Mouse (Mus musculus) testis, adult 2 months (tissue): ENCODE measurements around the gene Sdhaf2. TPM values are rescaled to one million over a fixed set of nuclear protein-coding genes. Genes with fewer than 3 reads are reported as not detected.

Source experiments
- H3K27ac ChIP-seq: fragments of 200-500 bp; 2 replicates; pipeline ENCODE4 v1.5.1; 2012; ENCODE audit warnings: low read depth, low read length; ENCODE audit not compliant: control insufficient read depth, insufficient read depth
- H3K27me3 ChIP-seq: fragments of 200-500 bp; 2 replicates; pipeline ENCODE4 v1.6.1; 2012; ENCODE audit warnings: mild to moderate bottlenecking, low read length, moderate library complexity; ENCODE audit not compliant: control insufficient read depth, insufficient read depth
- H3K36me3 ChIP-seq: fragments of 200-500 bp; 2 replicates; pipeline ENCODE4 v1.6.1; 2012; ENCODE audit warnings: mild to moderate bottlenecking, low read length; ENCODE audit not compliant: control insufficient read depth, insufficient read depth
- H3K4me1 ChIP-seq: fragments of 200-500 bp; 2 replicates; pipeline ENCODE4 v1.6.1; 2012; ENCODE audit warnings: low read length; ENCODE audit not compliant: control insufficient read depth, insufficient read depth
- H3K4me3 ChIP-seq: fragments of 200-500 bp; 2 replicates; pipeline ENCODE4 v1.5.1; 2012; ENCODE audit warnings: low read depth, mild to moderate bottlenecking, low read length, moderate library complexity, mixed read lengths; ENCODE audit not compliant: control insufficient read depth
- CTCF ChIP-seq: fragments of 200-500 bp; IDR thresholded peaks from 2 replicates; pipeline ENCODE4 v1.5.1; 2012; ENCODE audit warnings: low read depth, mild to moderate bottlenecking, inconsistent platforms, low read length, moderate library complexity; ENCODE audit not compliant: control insufficient read depth, insufficient read depth, insufficient replicate concordance
- POLR2A ChIP-seq: fragments of 200-500 bp; IDR thresholded peaks from 2 replicates; pipeline ENCODE4 v1.6.1; 2012; ENCODE audit warnings: low read depth, mild to moderate bottlenecking, inconsistent platforms, low read length, moderate library complexity; ENCODE audit not compliant: control insufficient read depth
- polyA plus RNA-seq: library from polyadenylated mRNA; depleted of rRNA; stranded (reverse); fragments of >200 nt; gene quantifications from 2 replicates; pipeline ENCODE4 v1.2.3, GENCODE M21; 2012

The Sdhaf2 gene
- polyA plus RNA-seq, 1 experiment: 16.6 TPM

- Histone ChIP-seq H3K4me1 (peaks cover 5% of the 10 kb centered on the region; the same call in 1 of the 2 replicates), H3K36me3 (no peaks in the 10 kb centered on the region), H3K27me3 (no peaks in the 10 kb centered on the region), H3K4me3 (no peak overlapping the region), H3K27ac (no peak overlapping the region)
- TF ChIP-seq CTCF (no peak), POLR2A (no peak)
Observed at GRCm38 (mm10) chr19:10557430-10557829, 31.5 kb upstream of the Sdhaf2 start.

DNA sequence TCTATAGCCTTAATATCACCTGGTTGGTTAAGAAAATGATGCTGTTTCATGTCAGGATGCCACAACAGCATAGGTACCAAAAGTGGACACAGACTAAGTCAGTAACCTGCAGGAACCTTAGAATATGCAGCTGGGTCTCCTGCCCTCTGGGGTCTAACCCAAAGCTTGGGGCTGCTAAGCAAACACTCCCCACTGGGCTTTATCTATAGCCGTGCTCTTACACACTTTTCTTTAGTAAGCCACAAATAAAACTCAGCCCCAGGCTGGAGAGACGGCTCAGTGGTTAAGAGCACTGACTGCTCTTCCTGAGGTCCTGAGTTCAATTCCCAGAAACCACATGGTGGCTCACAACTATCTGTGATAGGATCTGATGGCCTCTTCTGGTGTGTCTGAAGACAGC is 31.1 kb upstream of the Sdhaf2 start:
- H3K27me3 ChIP-seq: no peaks in the 10 kb centered on the region
- peaks cover 5% of the 10 kb centered on the region; the same call in 1 of the 2 replicates for H3K4me1 ChIP-seq
- H3K27ac ChIP-seq: no peak overlapping the region
- TF ChIP-seq POLR2A (no peak), CTCF (no peak)
- H3K4me3 ChIP-seq: no peak overlapping the region; the same call in 1 of the 2 replicates
- no peaks in the 10 kb centered on the region for H3K36me3 ChIP-seq

DNA sequence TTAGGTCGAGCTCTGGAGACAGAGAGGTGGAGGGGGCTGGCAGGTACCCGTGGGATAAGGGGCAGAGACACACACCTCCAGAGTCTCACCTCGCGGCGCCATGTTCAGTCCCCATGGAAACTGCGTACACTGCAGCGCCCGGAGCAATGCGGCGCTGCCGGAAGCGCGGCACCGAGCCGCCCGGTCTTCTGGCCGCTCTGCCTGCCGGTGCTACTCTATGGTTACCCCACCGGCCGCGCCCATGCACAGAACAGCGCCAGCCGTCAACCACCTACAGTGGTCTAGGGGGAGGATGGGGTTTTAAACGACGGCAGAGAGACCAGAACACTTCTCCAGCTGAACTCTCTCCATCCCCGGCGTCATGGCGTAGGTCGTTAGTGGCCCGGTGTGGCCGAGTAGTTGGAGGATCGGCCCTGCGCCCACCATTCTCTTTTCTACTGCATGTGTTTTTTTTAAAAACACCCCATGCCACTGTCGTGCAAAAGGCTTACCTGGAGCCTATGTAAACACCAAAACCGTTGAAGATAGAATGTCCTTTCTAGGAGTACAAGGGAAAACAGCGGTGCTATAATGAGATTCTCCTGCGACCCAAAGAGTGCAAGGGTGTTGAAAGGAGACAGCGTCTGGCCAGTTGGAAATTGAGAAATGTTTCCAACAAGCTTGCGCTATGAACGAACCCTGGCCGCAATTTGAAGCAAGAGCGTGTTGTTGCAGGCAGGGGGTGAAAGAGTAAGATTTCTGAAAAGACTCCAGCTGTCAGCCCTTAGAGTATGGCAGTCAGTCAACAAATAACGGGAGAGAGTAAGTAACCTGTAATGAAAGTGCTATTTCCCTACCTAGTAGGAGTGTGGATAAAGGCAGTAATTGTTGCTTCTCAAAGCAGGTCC is 29.9 kb upstream of the Sdhaf2 start, which contains the start of gene Tmem216:
Gene Tmem216 (minus strand): TSS at position 615 of the 887 bp plus-strand sequence.
- Histone ChIP-seq H3K27ac (peak within 1 kb of the TSS; percentile 86), H3K27me3 (no peaks in the 10 kb centered on the region), H3K4me3 (peak within 1 kb of the TSS; percentile 97), H3K36me3 (no peaks in the 10 kb centered on the region; the same call in 1 of the 2 replicates), H3K4me1 (peaks cover 5% of the 10 kb centered on the region; the same call in 1 of the 2 replicates)
- no peak for TF ChIP-seq CTCF
- peak; percentile 83 for TF ChIP-seq POLR2A

DNA sequence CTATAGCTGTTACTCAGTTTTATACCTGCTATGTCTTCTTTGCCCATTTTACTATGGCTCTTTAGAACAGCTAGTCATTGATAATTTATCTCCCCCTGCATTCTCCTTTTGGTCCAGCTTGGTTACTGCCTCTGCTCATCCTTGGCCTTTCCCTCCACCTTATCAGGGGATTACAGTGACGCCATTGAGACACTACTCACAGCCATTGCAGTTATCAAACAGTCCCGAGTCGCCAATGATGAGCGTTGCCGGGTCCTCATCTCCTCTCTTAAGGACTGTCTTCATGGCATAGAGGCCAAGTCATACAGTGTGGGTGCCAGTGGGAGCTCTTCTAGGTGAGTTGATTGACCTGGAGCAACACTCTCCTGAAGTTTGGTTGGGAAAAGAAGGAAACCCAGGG is 13.5 kb upstream of the Sdhaf2 start:
- Histone ChIP-seq H3K27me3 (no peaks in the 10 kb centered on the region), H3K4me3 (no peak overlapping the region), H3K27ac (no peak overlapping the region), H3K36me3 (peaks cover 8% of the 10 kb centered on the region), H3K4me1 (no peaks in the 10 kb centered on the region)
- TF ChIP-seq POLR2A (no peak), CTCF (no peak)

- Histone ChIP-seq H3K27ac (no peak overlapping the region), H3K4me1 (peaks cover 2% of the 10 kb centered on the region; the same call in 1 of the 2 replicates), H3K36me3 (peaks cover 5% of the 10 kb centered on the region; the same call in 1 of the 2 replicates), H3K4me3 (no peak overlapping the region), H3K27me3 (no peaks in the 10 kb centered on the region)
- no peak for TF ChIP-seq CTCF
- no peak for TF ChIP-seq POLR2A
Observed at GRCm38 (mm10) chr19:10530082-10530481, 4.1 kb upstream of the Sdhaf2 start.

DNA sequence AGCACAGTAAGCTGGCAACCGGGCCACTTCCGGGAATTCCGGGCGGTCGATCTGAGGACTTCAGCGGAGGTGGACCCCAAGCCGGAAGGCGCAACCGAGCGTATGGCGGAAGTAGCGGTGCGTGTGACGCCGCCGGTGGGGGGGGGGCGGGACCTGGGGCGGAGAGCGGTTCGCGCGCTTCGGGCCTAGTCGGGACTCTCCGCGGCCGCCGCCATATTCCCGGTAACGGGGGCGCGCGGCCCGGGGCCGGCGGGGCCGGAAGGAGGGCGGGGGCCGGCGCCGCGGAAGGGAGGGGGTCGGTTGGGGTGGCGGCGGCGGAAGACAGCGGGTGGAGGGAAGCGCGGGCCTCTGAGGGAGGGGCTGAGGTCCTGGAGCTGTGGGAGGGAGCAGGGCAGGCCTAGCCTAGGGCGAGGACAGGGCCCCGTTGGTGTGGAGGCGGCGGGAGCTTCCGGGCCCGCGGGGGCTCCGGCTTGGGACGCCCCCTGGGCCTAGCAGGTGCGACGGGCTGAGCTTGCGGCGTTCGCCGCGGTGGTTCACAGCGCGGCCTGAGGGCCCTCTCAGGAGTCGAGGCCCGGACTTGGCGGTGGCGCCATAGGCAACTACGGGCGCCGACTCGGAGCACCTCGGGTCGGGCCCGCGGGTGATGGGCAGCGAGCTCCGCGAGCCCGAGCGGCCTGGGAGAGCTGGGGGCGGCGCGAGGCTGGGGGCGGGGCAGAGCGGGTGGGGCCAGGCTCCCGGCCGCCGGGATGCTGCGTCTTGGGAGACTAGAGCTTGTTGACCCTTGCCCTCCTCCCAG is 638 bp downstream of the Sdhaf2 start, which contains the start of gene Cpsf7:
Gene Cpsf7 (plus strand): TSS at position 161 of the 796 bp plus-strand sequence.
- peaks cover 2% of the 10 kb centered on the region; the same call in 1 of the 2 replicates for H3K4me1 ChIP-seq
- peak within 1 kb of the TSS; percentile 97 for H3K27ac ChIP-seq
- TF ChIP-seq CTCF (no peak), POLR2A (peak; percentile 62; the same call in 1 of the 2 replicates)
- peaks cover 3% of the 10 kb centered on the region; the same call in 1 of the 2 replicates for H3K36me3 ChIP-seq
- no peaks in the 10 kb centered on the region for H3K27me3 ChIP-seq
- H3K4me3 ChIP-seq: peak within 1 kb of the TSS; percentile 95
